Mouse (Mus musculus): ENCODE results near the gene Rbm44.
A peak's percentile ranks its signal among the peaks of the same experiment; 100 is the strongest.

The Rbm44 gene

GRCm38 (mm10) chr1:91209343-91209742 is 64.5 kb downstream of the Rbm44 start:
- no peak for DNase-seq (ENCODE audit: low spot score in 2 of 2)

GRCm38 (mm10) chr1:91209785-91210184 is 64.9 kb downstream of the Rbm44 start:
- peak in 1 of 2 experiments; percentile 5 for DNase-seq (ENCODE audit: low spot score in 2 of 2)

- peak in 1 of 2 experiments; percentile 48 for DNase-seq (ENCODE audit: low spot score in 2 of 2)
These were observed 66.2 kb downstream of the Rbm44 start for GRCm38 (mm10) chr1:91211099-91211498.

- no peak for DNase-seq (ENCODE audit: low spot score in 2 of 2)
These were observed 66.7 kb downstream of the Rbm44 start for GRCm38 (mm10) chr1:91211591-91212008.

GRCm38 (mm10) chr1:91215264-91215663 is 70.4 kb downstream of the Rbm44 start:
- DNase-seq (ENCODE audit: low spot score in 2 of 2) = no peak

- DNase-seq (ENCODE audit: low spot score in 2 of 2) = no peak
These were observed 71.1 kb downstream of the Rbm44 start for GRCm38 (mm10) chr1:91215981-91216380.

GRCm38 (mm10) chr1:91216504-91217267 is 71.8 kb downstream of the Rbm44 start:
- peak in 1 of 2 experiments; percentile 34 for DNase-seq (ENCODE audit: low spot score in 2 of 2)

GRCm38 (mm10) chr1:91219641-91220321 is 74.9 kb downstream of the Rbm44 start:
- DNase-seq (ENCODE audit: low spot score in 2 of 2) = no peak

GRCm38 (mm10) chr1:91220322-91220672 is 75.4 kb downstream of the Rbm44 start:
- no peak for DNase-seq (ENCODE audit: low spot score in 2 of 2)

Data from spleen, postnatal 14 days (tissue).